11 mouse cellular contexts compared by ENCODE assay signal in genomic region chr6:146686463-146687196, GRCm38 (mm10). TPM values are rescaled to one million over a fixed set of nuclear protein-coding genes. Genes with fewer than 3 reads are reported as not detected.
A peak's percentile ranks its signal among the peaks of the same experiment; 100 is the strongest.
DNase-seq lines count a peak whose midpoint lies in the region; ATAC-seq and TF ChIP-seq lines count a peak whose summit lies in the region.
"Had no signal": no experiment of that assay in that cellular context is flagged by ENCODE, and none has a peak within 500 bp of the region (broad histone marks: within the 10 kb centered on the region; RNA-seq: fewer than 3 reads in every experiment).

No protein-coding gene starts in this region.

- no peaks in the 10 kb centered on the region for H3K4me1 ChIP-seq in lung, embryonic 16.5 days (replicated peaks; ENCODE audit: control insufficient read depth, insufficient read depth, low read length)
- H3K4me1 ChIP-seq in heart, embryonic 15.5 days (replicated peaks) = peaks cover 39% of the 10 kb centered on the region
- no peaks in the 10 kb centered on the region for H3K4me1 ChIP-seq in lung, postnatal 0 days (ENCODE audit: insufficient read depth, low read depth, low read length)
- H3K4me1 ChIP-seq in stomach, postnatal 0 days (replicated peaks; ENCODE audit: control insufficient read depth, insufficient read depth) = no peaks in the 10 kb centered on the region
- H3K4me1 ChIP-seq: limb, embryonic 10.5 days had no signal

- peak; percentile 43; the same call in 1 of the 2 replicates for ATAC-seq in lung, embryonic 16.5 days (ENCODE audit: low read depth)
- ATAC-seq in heart, embryonic 15.5 days (replicated peaks; ENCODE audit: insufficient number of reproducible peaks, insufficient read depth, low FRiP score, low read depth) = peak; percentile 47; the same call in 1 of the 2 replicates
- ATAC-seq in lung, postnatal 0 days = peak; percentile 20
- peak; percentile 68; the same call in 1 of the 2 replicates for ATAC-seq in stomach, postnatal 0 days (ENCODE audit: low FRiP score, low TSS enrichment)
- ATAC-seq: Patski had no signal

- 47% methylated on average over 5 of the region's 5 CpGs for WGBS in lung, embryonic 16.5 days
- WGBS in heart, embryonic 15.5 days = 40% methylated on average over 5 of the region's 5 CpGs
- 58% methylated on average over 5 of the region's 5 CpGs for WGBS in lung, postnatal 0 days
- WGBS in stomach, postnatal 0 days = 57% methylated on average over 5 of the region's 5 CpGs

- TF ChIP-seq CTCF in lung, postnatal 0 days (IDR thresholded peaks at IDR 0.05) = no peak
- no peak for TF ChIP-seq CTCF in stomach, postnatal 0 days (IDR thresholded peaks at IDR 0.05; ENCODE audit: low read depth)

- no peak for TF ChIP-seq EP300 in lung, postnatal 0 days (IDR thresholded peaks at IDR 0.05)
- no peak for TF ChIP-seq EP300 in stomach, postnatal 0 days (optimal IDR thresholded peaks at IDR 0.05)

- H3K36me3 ChIP-seq in lung, embryonic 16.5 days (ENCODE audit: control insufficient read depth, insufficient read depth, low read length) = no peaks in the 10 kb centered on the region
- H3K36me3 ChIP-seq in heart, embryonic 15.5 days = no peaks in the 10 kb centered on the region
- H3K36me3 ChIP-seq in lung, postnatal 0 days (ENCODE audit: insufficient read depth, low read length) = no peaks in the 10 kb centered on the region
- no peaks in the 10 kb centered on the region for H3K36me3 ChIP-seq in stomach, postnatal 0 days (ENCODE audit: control insufficient read depth, insufficient read depth, low read length)
- H3K36me3 ChIP-seq: limb, embryonic 10.5 days had no signal

- no peaks in the 10 kb centered on the region for H3K27me3 ChIP-seq in lung, embryonic 16.5 days (ENCODE audit: control insufficient read depth, insufficient read depth, low read depth, low read length)
- no peaks in the 10 kb centered on the region for H3K27me3 ChIP-seq in heart, embryonic 15.5 days
- H3K27me3 ChIP-seq in lung, postnatal 0 days (replicated peaks; ENCODE audit: insufficient read depth, low read length) = no peaks in the 10 kb centered on the region
- H3K27me3 ChIP-seq in stomach, postnatal 0 days (ENCODE audit: control insufficient read depth, insufficient read depth, low read length) = no peaks in the 10 kb centered on the region
- H3K27me3 ChIP-seq: Patski had no signal

- peak overlapping the region; percentile 17 for H3K4me2 ChIP-seq in lung, embryonic 16.5 days (ENCODE audit: low read depth, low read length)
- peak overlapping the region; percentile 41 for H3K4me2 ChIP-seq in heart, embryonic 15.5 days
- H3K4me2 ChIP-seq in lung, postnatal 0 days (replicated peaks; ENCODE audit: low read depth, low read length) = no peak overlapping the region; the same call in 1 of the 2 replicates
- no peak overlapping the region for H3K4me2 ChIP-seq in stomach, postnatal 0 days (replicated peaks; ENCODE audit: low read depth)

- DNase-seq in lung, postnatal 14 days = no peak
- peak; percentile 41 for DNase-seq in lung, postnatal 0 days (ENCODE audit: low spot score)
- DNase-seq in stomach, postnatal 0 days (ENCODE audit: low spot score) = no peak
- no peak for DNase-seq in cerebellum, postnatal 36 days
- no peak for DNase-seq in urinary bladder, adult 2 months (ENCODE audit: low spot score)
- no peak for DNase-seq in layer of hippocampus, postnatal 10 days (ENCODE audit: low spot score in 2 of 2)

- H3K4me3 ChIP-seq in lung, embryonic 16.5 days (ENCODE audit: low read length) = no peak overlapping the region
- no peak overlapping the region for H3K4me3 ChIP-seq in heart, embryonic 15.5 days
- no peak overlapping the region for H3K4me3 ChIP-seq in lung, postnatal 0 days (ENCODE audit: low read depth, low read length)
- H3K4me3 ChIP-seq in stomach, postnatal 0 days (ENCODE audit: low read depth, low read length) = no peak overlapping the region
- H3K4me3 ChIP-seq: erythroblast, embryonic 14.5 days; limb, embryonic 10.5 days had no signal

- no peak overlapping the region for H3K27ac ChIP-seq in lung, embryonic 16.5 days (ENCODE audit: low read length)
- peak overlapping the region; percentile 92 for H3K27ac ChIP-seq in heart, embryonic 15.5 days
- no peak overlapping the region for H3K27ac ChIP-seq in lung, postnatal 0 days (ENCODE audit: low read length)
- H3K27ac ChIP-seq in stomach, postnatal 0 days (replicated peaks) = no peak overlapping the region
- H3K27ac ChIP-seq: limb, embryonic 10.5 days had no signal

- no peaks in the 10 kb centered on the region; the same call in 1 of the 2 replicates for H3K9me3 ChIP-seq in lung, embryonic 16.5 days (ENCODE audit: control insufficient read depth, low read length)
- no peaks in the 10 kb centered on the region for H3K9me3 ChIP-seq in heart, embryonic 15.5 days (replicated peaks)
- no peaks in the 10 kb centered on the region for H3K9me3 ChIP-seq in lung, postnatal 0 days (ENCODE audit: low read length)
- no peaks in the 10 kb centered on the region for H3K9me3 ChIP-seq in stomach, postnatal 0 days (ENCODE audit: control insufficient read depth, low read length)
- H3K9me3 ChIP-seq: limb, embryonic 10.5 days had no signal

- H3K9ac ChIP-seq in lung, embryonic 16.5 days (ENCODE audit: low read length) = no peak overlapping the region
- H3K9ac ChIP-seq in heart, embryonic 15.5 days = no peak overlapping the region
- no peak overlapping the region for H3K9ac ChIP-seq in lung, postnatal 0 days (replicated peaks; ENCODE audit: low read depth)
- no peak overlapping the region for H3K9ac ChIP-seq in stomach, postnatal 0 days (ENCODE audit: low read length)

RNA-seq across cellular contexts. Expression of gene Stk38l, which starts 38.2 kb away (rescaled TPM):
- polyA plus RNA-seq in lung, embryonic 16.5 days (2015; fragmentation: Nextera tagmentation; extraction: Ambion mirVana) = 13.5 and 15.6 TPM in 2 replicates
- 28.5 and 32.0 TPM in 2 replicates for polyA plus RNA-seq in heart, embryonic 15.5 days (2015; fragmentation: Nextera tagmentation; extraction: Ambion mirVana)
- polyA plus RNA-seq in lung, postnatal 0 days (2015; fragmentation: Nextera tagmentation; extraction: Ambion mirVana) = 13.2 and 14.2 TPM in 2 replicates
- polyA plus RNA-seq in stomach, postnatal 0 days (2015; fragmentation: Nextera tagmentation; extraction: Ambion mirVana) = 16.9 and 17.3 TPM in 2 replicates
- polyA plus RNA-seq in urinary bladder, adult 2 months (2012; rRNA removed) = 14.2 and 15.7 TPM in 2 replicates
- total RNA-seq in layer of hippocampus, postnatal 10 days (2021) = 10 to 100 TPM; 19.2 to 22.9 TPM

RNA-seq across cellular contexts. Expression of gene Tm7sf3, which starts 44.0 kb away (rescaled TPM):
- 27.0 and 29.9 TPM in 2 replicates for polyA plus RNA-seq in lung, embryonic 16.5 days (2015; fragmentation: Nextera tagmentation; extraction: Ambion mirVana)
- 32.8 and 38.6 TPM in 2 replicates for polyA plus RNA-seq in heart, embryonic 15.5 days (2015; fragmentation: Nextera tagmentation; extraction: Ambion mirVana)
- 20.0 and 21.7 TPM in 2 replicates for polyA plus RNA-seq in lung, postnatal 0 days (2015; fragmentation: Nextera tagmentation; extraction: Ambion mirVana)
- polyA plus RNA-seq in stomach, postnatal 0 days (2015; fragmentation: Nextera tagmentation; extraction: Ambion mirVana) = 21.9 and 24.5 TPM in 2 replicates
- 19.6 and 29.0 TPM in 2 replicates for polyA plus RNA-seq in urinary bladder, adult 2 months (2012; rRNA removed)
- total RNA-seq in layer of hippocampus, postnatal 10 days (2021) = 10 to 100 TPM; 38.8 to 42.2 TPM

RNA-seq across cellular contexts. Expression of gene Med21, which starts 44.3 kb away (rescaled TPM):
- polyA plus RNA-seq in lung, embryonic 16.5 days (2015; fragmentation: Nextera tagmentation; extraction: Ambion mirVana) = 146 and 159 TPM in 2 replicates
- polyA plus RNA-seq in heart, embryonic 15.5 days (2015; fragmentation: Nextera tagmentation; extraction: Ambion mirVana) = 135 and 140 TPM in 2 replicates
- 112 and 117 TPM in 2 replicates for polyA plus RNA-seq in lung, postnatal 0 days (2015; fragmentation: Nextera tagmentation; extraction: Ambion mirVana)
- polyA plus RNA-seq in stomach, postnatal 0 days (2015; fragmentation: Nextera tagmentation; extraction: Ambion mirVana) = 106 and 107 TPM in 2 replicates
- 77.1 and 98.5 TPM in 2 replicates for polyA plus RNA-seq in urinary bladder, adult 2 months (2012; rRNA removed)
- total RNA-seq in layer of hippocampus, postnatal 10 days (2021) = 10 to 100 TPM; 41.1 to 46.1 TPM

Comparison
In these comparisons a context has a peak if more than half of its experiments do, and no peak if none do; other contexts are left out.
1. H3K4me2 ChIP-seq: peak in lung, embryonic 16.5 days (single experiment) and heart, embryonic 15.5 days (single experiment); none in lung, postnatal 0 days (single experiment) and stomach, postnatal 0 days (single experiment).
2. Peak in every context shown above with its lines, with median percentiles within 50 percentile points of each other: ATAC-seq.